Mouse (Mus musculus) gastrocnemius, postnatal 14 days (tissue): ENCODE data around the gene Cask. TPM values are rescaled to one million over a fixed set of nuclear protein-coding genes. Genes with fewer than 3 reads are reported as not detected.
A peak's percentile ranks its signal among the peaks of the same experiment; 100 is the strongest.

Source experiments
- DNase-seq: peaks from one replicate; pipeline ENCODE4 v3.0.0; 2021; ENCODE audit warnings: mixed read lengths
- intact Hi-C: fragments of 180-260 bp; cut with DNase I; formaldehyde crosslinking; loops from one replicate; pipeline ENCODE4 v1.15.1; 2025; ENCODE audit warnings: low total_unique reads
- total RNA-seq, 2 experiments: library from RNA; stranded (reverse); gene quantifications; 2 replicates each; pipeline ENCODE4 v1.2.3; 2021

Gene Cask
- total RNA-seq, 2 experiments from 2014 or later, result 16.2 to 18.8 TPM

GRCm38 (mm10) chrX:13652291-13652690 is 198.9 kb downstream of the Cask start:
- intact Hi-C loops, result no loop called here
- DNase-seq, result no peak

DNA sequence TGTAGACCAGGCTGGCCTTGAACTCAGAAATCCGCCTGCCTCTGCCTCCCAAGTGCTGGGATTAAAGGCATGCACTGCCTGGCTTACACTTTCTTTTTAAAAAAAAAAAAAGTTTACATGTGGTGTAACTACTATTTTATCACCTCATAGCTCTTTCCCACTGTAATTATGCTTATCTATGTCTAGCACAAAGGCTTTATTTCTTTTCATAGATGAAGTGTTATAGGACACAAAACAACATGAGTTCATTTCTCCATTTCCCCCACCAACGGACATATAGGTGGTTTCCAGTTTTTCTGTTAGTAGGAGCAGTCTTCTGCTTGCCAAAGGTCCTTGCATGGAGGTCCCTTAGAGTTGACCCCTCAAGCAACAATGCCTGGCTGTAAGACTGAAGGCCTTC is 199.3 kb downstream of the Cask start:
- intact Hi-C loops, result no loop called here
- no peak for DNase-seq

- no peak for DNase-seq
- intact Hi-C loops, result no loop called here
Measured at GRCm38 (mm10) chrX:13638894-13639293, 212.3 kb downstream of the Cask start.

- no peak for DNase-seq
- intact Hi-C loops, result no loop called here
Measured at GRCm38 (mm10) chrX:13636398-13636797, 214.8 kb downstream of the Cask start.

DNA sequence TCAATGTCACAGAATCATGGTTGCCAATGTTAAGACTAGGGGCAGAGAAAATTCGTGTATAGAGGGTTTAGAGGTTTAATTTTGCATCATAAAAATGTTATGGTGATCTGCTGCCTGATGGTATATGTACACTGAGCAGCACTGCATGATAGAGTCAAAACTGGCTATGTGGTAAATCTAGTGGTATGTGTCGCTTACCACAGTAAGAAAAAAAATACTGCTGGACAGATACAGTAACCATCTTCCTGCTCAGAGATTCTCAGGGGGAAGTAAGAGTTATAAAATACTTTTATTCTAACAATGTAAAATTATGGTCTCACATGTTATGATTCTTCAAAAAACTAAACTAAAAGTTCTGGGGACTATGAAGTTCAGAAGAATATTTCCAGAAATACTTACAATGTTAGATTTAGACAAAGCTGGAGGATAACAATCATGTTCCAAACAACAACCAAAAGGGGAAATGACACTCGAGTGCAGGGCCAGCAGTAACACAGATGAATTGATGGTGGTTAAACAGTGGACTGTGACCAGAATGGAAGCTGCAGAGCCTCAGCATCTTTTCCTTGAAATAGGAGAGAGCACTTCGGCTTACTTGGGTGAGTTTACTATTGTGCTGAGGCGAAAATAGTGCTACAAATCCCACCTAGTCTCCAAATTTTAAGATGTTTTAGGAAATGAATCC is 219.4 kb downstream of the Cask start, which contains the start of gene Gpr34:
TSS of gene Gpr34 (plus strand) at position 491 of the 685 bp plus-strand sequence.
- intact Hi-C loops, result no loop called here
- no peak for DNase-seq

GRCm38 (mm10) chrX:13622654-13623053 is 228.5 kb downstream of the Cask start:
- DNase-seq, result no peak
- intact Hi-C loops, result no loop called here

GRCm38 (mm10) chrX:13621473-13621872 is 229.7 kb downstream of the Cask start:
- intact Hi-C loops, result no loop called here
- no peak for DNase-seq

DNA sequence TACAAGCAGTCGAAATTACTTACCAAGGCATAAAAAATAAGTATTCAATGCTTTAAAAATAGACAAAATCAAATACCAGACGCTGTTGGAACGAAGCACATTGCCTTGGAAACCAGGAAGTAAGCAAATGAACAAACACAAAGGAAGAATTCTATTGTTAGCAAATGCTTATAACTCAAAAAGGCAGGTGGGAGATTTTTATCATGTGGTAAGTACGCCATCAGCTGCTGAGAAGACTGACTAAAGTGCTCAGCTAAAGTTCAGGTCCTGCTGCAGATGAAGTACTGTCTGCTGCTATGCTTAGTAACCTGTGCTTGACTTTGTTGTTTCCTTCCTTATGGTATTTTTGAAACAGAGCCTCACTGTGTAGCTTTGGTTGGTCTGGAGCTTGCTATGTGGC is 232.7 kb downstream of the Cask start:
- intact Hi-C loops, result no loop called here
- DNase-seq, result no peak

DNA sequence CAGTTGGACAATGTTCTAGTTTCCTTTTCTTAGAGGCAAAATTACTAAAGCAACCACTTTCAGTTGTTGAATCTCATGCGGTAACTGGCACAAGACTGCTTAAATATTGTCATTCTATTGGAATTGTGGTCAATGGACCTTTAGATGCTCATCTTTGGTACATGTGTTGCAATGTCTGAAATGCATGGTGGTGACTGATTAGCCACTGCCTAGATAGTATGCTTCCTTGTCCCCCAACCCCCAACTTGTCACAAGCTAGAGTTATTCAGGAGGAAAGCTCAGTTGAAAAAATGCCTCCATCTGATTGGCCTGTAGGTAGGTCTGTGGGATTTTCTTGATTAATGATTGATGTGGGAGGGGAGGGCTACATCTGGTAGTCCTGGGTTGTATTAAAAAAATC is 233.9 kb downstream of the Cask start:
- intact Hi-C loops, result no loop called here
- DNase-seq, result no peak

DNA sequence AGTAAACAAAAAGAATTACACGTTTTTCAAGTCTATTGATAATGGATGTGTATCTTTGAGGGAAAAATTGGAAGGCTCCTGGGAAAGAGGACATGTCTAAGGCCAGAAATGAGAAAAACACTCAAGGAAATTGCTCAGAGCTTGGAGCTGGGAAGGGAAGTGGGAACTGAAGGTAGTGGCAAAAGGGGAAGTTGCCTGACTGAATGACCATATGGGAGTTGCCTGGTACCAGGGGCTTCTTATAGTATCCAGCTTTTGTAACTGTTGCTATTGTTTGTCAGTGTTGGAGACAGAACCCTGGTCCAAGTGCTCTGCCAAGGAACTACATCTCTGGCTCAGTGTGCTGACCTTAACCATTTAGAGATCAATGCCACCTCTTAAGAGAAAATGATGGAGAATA is 234.4 kb downstream of the Cask start:
- no peak for DNase-seq
- intact Hi-C loops, result no loop called here

DNA sequence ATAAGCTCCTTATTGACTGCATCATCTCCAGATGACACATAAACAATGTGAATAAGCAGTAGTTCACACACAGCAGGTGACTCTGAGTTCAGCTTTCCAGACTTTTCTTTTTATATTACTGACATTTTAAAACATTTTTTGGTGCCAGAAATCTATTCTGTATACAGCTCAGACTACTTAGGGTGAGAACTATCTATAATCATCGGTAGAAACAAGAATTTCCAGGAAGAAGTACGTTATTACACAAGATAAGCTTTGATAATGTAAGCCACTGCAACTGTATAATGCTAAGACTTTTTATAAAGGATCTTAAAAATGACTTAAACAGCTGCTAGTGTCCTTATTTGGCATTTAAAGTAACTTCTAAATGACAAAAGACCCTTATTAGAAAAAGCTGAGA is 239.1 kb downstream of the Cask start:
- intact Hi-C loops, result no loop called here
- no peak for DNase-seq

- DNase-seq, result no peak
- intact Hi-C loops, result no loop called here
Measured at GRCm38 (mm10) chrX:13611114-13611513, 240.1 kb downstream of the Cask start.

GRCm38 (mm10) chrX:13607752-13608151 is 243.4 kb downstream of the Cask start:
- DNase-seq, result no peak
- intact Hi-C loops, result no loop called here

DNA sequence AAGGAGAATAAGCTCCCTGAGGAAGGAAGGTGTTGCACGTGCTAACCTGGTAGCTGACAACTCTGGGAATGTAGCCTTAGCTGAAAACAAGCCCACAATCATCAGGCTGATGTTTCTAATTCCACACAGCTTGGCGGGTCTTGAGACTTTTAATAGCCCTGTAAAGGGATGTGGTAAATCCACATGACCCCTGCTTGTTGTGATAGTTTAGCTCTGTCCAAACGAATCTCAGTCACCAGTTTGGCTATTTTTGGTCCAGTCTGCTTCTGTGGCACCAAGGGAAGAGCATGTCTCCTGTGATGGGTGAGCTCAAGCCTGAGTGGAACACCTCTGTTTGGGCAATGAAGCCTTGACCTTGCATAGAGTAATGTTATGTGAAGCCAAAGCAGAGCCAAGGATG is 244.4 kb downstream of the Cask start:
- intact Hi-C loops, result no loop called here
- no peak for DNase-seq

- no peak for DNase-seq
- intact Hi-C loops, result no loop called here
Measured at GRCm38 (mm10) chrX:13599966-13600365, 251.2 kb downstream of the Cask start.

GRCm38 (mm10) chrX:13599373-13599772 is 251.8 kb downstream of the Cask start:
- intact Hi-C loops, result no loop called here

GRCm38 (mm10) chrX:13577647-13578046 is 273.5 kb downstream of the Cask start:
- intact Hi-C loops, result no loop called here
- DNase-seq, result no peak

More at GRCm38 (mm10) chrX:13599373-13599772, 251.8 kb downstream of the Cask start:
- no peak for DNase-seq

DNA sequence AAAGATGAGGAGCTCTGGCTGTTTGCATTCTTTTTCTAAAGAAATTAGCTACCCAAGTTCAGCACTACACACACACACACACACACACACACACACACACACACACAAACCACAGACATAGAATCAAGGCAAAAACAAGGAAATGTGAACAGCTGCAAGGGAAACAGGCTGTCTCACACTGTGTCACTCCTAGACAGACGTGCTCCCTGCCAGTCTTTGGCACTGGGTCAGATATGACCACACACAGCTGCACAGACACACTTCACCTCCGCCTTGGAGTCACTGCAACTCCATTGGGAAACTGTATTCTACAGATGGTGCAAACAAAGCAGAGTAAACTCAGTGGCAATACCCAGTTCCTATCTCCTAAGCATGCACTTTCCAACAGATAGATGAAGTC is 274.6 kb downstream of the Cask start:
- intact Hi-C loops, result no loop called here
- peak; percentile 45 for DNase-seq

DNA sequence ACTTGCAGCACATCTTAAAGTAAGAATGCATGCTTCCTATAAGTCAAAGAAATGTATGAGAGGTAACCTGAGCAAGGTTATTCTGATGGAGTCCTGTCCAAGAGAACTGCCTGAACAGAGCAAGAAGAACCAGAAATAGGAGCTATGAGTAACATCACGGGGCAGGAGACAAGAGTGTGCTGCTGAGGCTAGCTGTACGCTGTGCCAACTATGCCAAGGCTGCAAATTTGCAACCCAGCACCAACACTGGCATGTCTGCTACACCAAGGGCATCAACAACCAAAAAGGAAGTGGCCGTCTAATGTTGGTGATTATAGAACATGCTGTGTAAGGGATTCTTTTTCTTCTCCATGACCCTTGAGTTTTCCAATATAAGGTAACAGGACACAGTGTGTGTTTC is 276.3 kb downstream of the Cask start:
- intact Hi-C loops, result no loop called here
- DNase-seq, result no peak

DNA sequence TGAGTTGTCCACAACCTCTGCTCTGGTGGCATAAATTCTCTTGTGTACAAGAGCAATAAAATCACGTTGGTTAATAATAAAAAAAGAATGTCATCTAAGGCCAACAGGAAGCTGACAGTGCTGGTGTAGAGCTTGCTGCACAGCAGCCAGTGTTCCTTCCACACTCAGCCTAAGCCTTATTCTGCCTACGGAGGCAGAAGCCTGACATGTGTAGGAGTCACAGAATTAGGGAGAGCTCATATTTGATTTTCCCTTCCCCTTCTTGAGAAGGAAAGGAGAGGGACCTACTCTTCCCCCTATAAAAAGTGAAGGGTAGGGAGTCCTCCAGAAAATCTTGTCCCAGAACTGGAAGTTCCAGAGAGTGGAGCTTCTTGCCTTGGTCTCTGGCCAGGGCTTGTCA is 276.9 kb downstream of the Cask start:
- intact Hi-C loops, result no loop called here
- no peak for DNase-seq

- DNase-seq, result no peak
- intact Hi-C loops, result no loop called here
Measured at GRCm38 (mm10) chrX:13554504-13554903, 296.7 kb downstream of the Cask start.

DNA sequence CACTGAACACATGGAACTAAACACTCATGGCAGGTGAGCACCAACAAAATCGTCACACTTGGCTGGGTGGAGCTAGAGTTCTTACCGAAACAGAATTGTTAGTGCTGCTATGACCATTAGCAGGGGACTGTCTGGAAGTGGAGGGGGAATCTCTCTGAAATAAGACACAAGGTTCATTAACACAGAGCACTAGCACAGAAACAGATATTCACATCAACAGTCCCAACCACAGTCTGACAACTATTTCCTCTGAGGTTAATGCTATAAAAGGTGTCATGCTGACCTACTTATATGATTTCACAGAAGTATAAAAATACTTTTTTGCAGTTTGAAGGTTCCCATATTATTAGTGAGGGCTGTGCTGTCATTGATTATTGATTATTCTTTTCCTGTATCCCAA is 298.9 kb downstream of the Cask start:
- DNase-seq, result no peak
- intact Hi-C loops, result no loop called here
